17 mouse cellular contexts compared by ENCODE assay signal in genomic region chr1:166811341-166812071, GRCm38 (mm10).
DNase-seq lines count a peak whose midpoint lies in the region; ATAC-seq and TF ChIP-seq lines count a peak whose summit lies in the region.
"Had no signal": no experiment of that assay in that cellular context is flagged by ENCODE, and none has a peak within 500 bp of the region (broad histone marks: within the 10 kb centered on the region; RNA-seq: fewer than 3 reads in every experiment).

No protein-coding gene starts in this region.

- WGBS in embryonic facial prominence, embryonic 10.5 days, result 74% methylated on average over 9 of the region's 9 CpGs
- 46% methylated on average over 9 of the region's 9 CpGs for WGBS in liver, embryonic 11.5 days
- whole genome bisulfite sequencing in midbrain, embryonic 13.5 days, result 90% methylated on average over 9 of the region's 9 CpGs
- 89% methylated on average over 9 of the region's 9 CpGs for WGBS in cerebellum, adult 2 months

- no peak for TF ChIP-seq CTCF in cerebellum, adult 2 months (IDR thresholded peaks at IDR 0.05; ENCODE audit: borderline replicate concordance, insufficient read depth, low read depth, low read length)

- ATAC-seq in liver, embryonic 11.5 days (replicated peaks; ENCODE audit: low FRiP score), result peak; percentile 87
- ATAC-seq in megakaryocyte progenitor cell, adult 5-6 weeks (replicated peaks; ENCODE audit: poor library complexity), result peak; percentile 57
- no peak for ATAC-seq in midbrain, embryonic 13.5 days
- ATAC-seq: forebrain, embryonic 13.5 days had no signal

- no peak for TF ChIP-seq POLR2A in cerebellum, adult 2 months (IDR thresholded peaks at IDR 0.05; ENCODE audit: borderline replicate concordance, insufficient read depth, low read length)

- no peaks in the 10 kb centered on the region for H3K27me3 ChIP-seq in embryonic facial prominence, embryonic 10.5 days (replicated peaks; ENCODE audit: low read depth, poor library complexity, severe bottlenecking)
- no peaks in the 10 kb centered on the region for H3K27me3 ChIP-seq in liver, embryonic 11.5 days (replicated peaks; ENCODE audit: control insufficient read depth, insufficient read depth, low read length)
- no peaks in the 10 kb centered on the region for H3K27me3 ChIP-seq in midbrain, embryonic 13.5 days
- no peaks in the 10 kb centered on the region for H3K27me3 ChIP-seq in cerebellum, adult 2 months (ENCODE audit: control insufficient read depth, insufficient read depth, low read length)
- H3K27me3 ChIP-seq: embryonic facial prominence, embryonic 12.5 days; forebrain, embryonic 13.5 days; limb, embryonic 13.5 days had no signal

- H3K4me2 ChIP-seq in liver, embryonic 11.5 days, result peak overlapping the region; percentile 50
- H3K4me2 ChIP-seq in midbrain, embryonic 13.5 days (replicated peaks), result no peak overlapping the region
- H3K4me2 ChIP-seq: embryonic facial prominence, embryonic 12.5 days; forebrain, embryonic 13.5 days; hindbrain, embryonic 14.5 days; limb, embryonic 13.5 days had no signal

- H3K27ac ChIP-seq in embryonic facial prominence, embryonic 10.5 days (replicated peaks), result no peak overlapping the region
- peak overlapping the region; percentile 68 for H3K27ac ChIP-seq in liver, embryonic 11.5 days (ENCODE audit: low read depth, low read length)
- H3K27ac ChIP-seq in midbrain, embryonic 13.5 days, result no peak overlapping the region
- no peak overlapping the region for H3K27ac ChIP-seq in cerebellum, adult 2 months (ENCODE audit: insufficient read depth, low read length)
- H3K27ac ChIP-seq: embryonic facial prominence, embryonic 12.5 days; forebrain, embryonic 13.5 days; hindbrain, embryonic 14.5 days; limb, embryonic 13.5 days had no signal

- H3K9me3 ChIP-seq in embryonic facial prominence, embryonic 10.5 days, result no peaks in the 10 kb centered on the region
- no peaks in the 10 kb centered on the region for H3K9me3 ChIP-seq in liver, embryonic 11.5 days (ENCODE audit: control insufficient read depth, low read length)
- no peaks in the 10 kb centered on the region for H3K9me3 ChIP-seq in midbrain, embryonic 13.5 days
- H3K9me3 ChIP-seq: embryonic facial prominence, embryonic 12.5 days; forebrain, embryonic 13.5 days; limb, embryonic 13.5 days had no signal

- peak overlapping the region; percentile 20; the same call in 1 of the 2 replicates for H3K9ac ChIP-seq in liver, embryonic 11.5 days (ENCODE audit: low read depth, low read length)
- no peak overlapping the region for H3K9ac ChIP-seq in midbrain, embryonic 13.5 days (replicated peaks)
- H3K9ac ChIP-seq: embryonic facial prominence, embryonic 12.5 days; forebrain, embryonic 13.5 days; hindbrain, embryonic 14.5 days; limb, embryonic 13.5 days had no signal

- H3K36me3 ChIP-seq in embryonic facial prominence, embryonic 10.5 days (replicated peaks), result no peaks in the 10 kb centered on the region
- H3K36me3 ChIP-seq in liver, embryonic 11.5 days (ENCODE audit: control insufficient read depth, insufficient read depth, low read length), result no peaks in the 10 kb centered on the region
- no peaks in the 10 kb centered on the region for H3K36me3 ChIP-seq in midbrain, embryonic 13.5 days
- H3K36me3 ChIP-seq: embryonic facial prominence, embryonic 12.5 days; limb, embryonic 13.5 days had no signal

- H3K4me1 ChIP-seq in embryonic facial prominence, embryonic 10.5 days, result peaks cover 6% of the 10 kb centered on the region; the same call in 1 of the 2 replicates
- H3K4me1 ChIP-seq in liver, embryonic 11.5 days (replicated peaks; ENCODE audit: control insufficient read depth, insufficient read depth, low read length), result peaks cover 11% of the 10 kb centered on the region
- no peaks in the 10 kb centered on the region for H3K4me1 ChIP-seq in midbrain, embryonic 13.5 days (replicated peaks)
- H3K4me1 ChIP-seq in cerebellum, adult 2 months (ENCODE audit: control insufficient read depth, insufficient read depth, low read length), result peaks cover 4% of the 10 kb centered on the region; the same call in 1 of the 2 replicates
- H3K4me1 ChIP-seq: embryonic facial prominence, embryonic 12.5 days; forebrain, embryonic 13.5 days; limb, embryonic 13.5 days had no signal

- DNase-seq in c-Kit-negative CD71-positive TER-119-positive erythroid progenitor cells, embryonic 14.5 days (ENCODE audit: low read depth, low spot score), result peak; percentile 27
- DNase-seq in embryonic facial prominence, embryonic 10.5 days (ENCODE audit: low spot score), result peak; percentile 13
- DNase-seq in liver, embryonic 11.5 days (ENCODE audit: low spot score), result no peak
- DNase-seq in right cerebral cortex, postnatal 36 days (ENCODE audit: low spot score in 2 of 2), result no peak
- no peak for DNase-seq in cerebellum, adult 2 months
- DNase-seq: cerebellum, postnatal 10 days; kidney, adult 11 months; kidney, postnatal 36 days; layer of hippocampus, postnatal 36 days; right cerebral cortex, adult 18-20 months; thymus, adult 18-20 months had no signal

- no peak overlapping the region for H3K4me3 ChIP-seq in embryonic facial prominence, embryonic 10.5 days
- H3K4me3 ChIP-seq in liver, embryonic 11.5 days (ENCODE audit: low read depth, low read length), result no peak overlapping the region
- no peak overlapping the region for H3K4me3 ChIP-seq in midbrain, embryonic 13.5 days (replicated peaks)
- no peak overlapping the region for H3K4me3 ChIP-seq in cerebellum, adult 2 months (replicated peaks; ENCODE audit: insufficient read depth, low read depth, low read length)
- H3K4me3 ChIP-seq: embryonic facial prominence, embryonic 12.5 days; forebrain, embryonic 13.5 days; limb, embryonic 13.5 days had no signal

Comparison
In these comparisons a context has a peak if more than half of its experiments do, and no peak if none do; other contexts are left out.
1. DNase-seq: peak in c-Kit-negative CD71-positive TER-119-positive erythroid progenitor cells, embryonic 14.5 days (single experiment) and embryonic facial prominence, embryonic 10.5 days (single experiment); none in liver, embryonic 11.5 days (single experiment), right cerebral cortex, postnatal 36 days (0 of 2) and cerebellum, adult 2 months (0 of 2).